Mouse (Mus musculus): ENCODE data around the gene Nr0b2.

Gene Nr0b2

DNA sequence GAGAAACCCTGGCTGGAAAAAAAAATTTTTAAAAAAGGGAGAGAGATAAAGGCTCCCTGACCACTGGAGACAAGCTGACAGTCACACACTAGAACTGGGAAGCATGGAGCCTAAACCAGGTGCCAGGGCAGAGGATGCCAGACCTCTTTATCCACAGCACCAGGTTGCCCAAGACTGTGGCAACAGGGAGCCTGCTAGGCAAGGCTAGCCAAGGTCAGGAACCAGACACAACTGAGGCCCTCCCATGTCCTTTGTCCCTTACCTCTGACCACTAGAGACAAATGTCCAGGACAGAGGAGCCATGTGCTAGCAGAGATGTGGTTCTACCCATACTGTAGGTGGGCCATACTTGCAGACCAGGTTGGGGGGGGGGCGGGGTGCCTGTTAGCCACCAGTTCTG lies 1.1 kb upstream of the Nr0b2 start:
- TF ChIP-seq GATA4 (IDR thresholded peaks at IDR 0.05; ENCODE audit: insufficient replicate concordance, low read length): no peak

DNA sequence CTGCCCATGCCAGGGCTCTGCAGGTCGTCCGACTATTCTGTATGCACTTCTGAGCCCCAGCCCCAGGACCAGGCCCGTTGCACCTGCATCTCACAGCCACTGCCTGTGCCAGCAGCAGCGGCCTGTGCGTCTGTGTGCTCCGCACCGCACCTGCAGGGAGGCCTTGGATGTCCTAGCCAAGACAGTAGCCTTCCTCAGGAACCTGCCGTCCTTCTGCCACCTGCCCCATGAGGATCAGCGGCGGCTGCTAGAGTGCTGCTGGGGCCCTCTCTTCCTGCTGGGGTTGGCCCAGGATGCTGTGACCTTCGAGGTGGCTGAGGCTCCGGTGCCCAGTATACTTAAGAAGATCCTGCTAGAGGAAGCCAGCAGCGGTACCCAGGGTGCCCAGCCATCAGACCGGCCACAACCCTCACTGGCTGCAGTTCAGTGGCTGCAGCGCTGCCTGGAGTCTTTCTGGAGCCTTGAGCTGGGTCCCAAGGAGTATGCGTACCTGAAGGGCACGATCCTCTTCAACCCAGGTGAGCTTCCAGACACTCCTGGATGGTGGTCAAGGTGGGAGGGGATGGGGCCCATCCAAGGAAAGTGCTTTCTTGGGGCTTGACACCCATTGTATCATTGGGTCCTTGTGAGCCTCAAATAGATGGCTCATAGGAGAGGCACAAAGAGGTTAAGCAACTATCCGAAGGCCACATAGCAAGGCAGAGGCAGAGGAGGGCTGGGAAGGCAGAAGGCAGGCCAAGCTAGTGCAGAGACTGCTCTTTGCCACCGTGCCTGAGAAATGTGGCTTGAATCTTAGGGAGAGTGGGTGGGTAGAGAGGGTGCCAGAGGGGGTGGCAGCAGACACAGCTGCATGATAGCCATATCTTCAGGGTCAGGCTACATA lies 513 bp downstream of the Nr0b2 start:
- TF ChIP-seq GATA4 (IDR thresholded peaks at IDR 0.05; ENCODE audit: insufficient replicate concordance, low read length): no peak

DNA sequence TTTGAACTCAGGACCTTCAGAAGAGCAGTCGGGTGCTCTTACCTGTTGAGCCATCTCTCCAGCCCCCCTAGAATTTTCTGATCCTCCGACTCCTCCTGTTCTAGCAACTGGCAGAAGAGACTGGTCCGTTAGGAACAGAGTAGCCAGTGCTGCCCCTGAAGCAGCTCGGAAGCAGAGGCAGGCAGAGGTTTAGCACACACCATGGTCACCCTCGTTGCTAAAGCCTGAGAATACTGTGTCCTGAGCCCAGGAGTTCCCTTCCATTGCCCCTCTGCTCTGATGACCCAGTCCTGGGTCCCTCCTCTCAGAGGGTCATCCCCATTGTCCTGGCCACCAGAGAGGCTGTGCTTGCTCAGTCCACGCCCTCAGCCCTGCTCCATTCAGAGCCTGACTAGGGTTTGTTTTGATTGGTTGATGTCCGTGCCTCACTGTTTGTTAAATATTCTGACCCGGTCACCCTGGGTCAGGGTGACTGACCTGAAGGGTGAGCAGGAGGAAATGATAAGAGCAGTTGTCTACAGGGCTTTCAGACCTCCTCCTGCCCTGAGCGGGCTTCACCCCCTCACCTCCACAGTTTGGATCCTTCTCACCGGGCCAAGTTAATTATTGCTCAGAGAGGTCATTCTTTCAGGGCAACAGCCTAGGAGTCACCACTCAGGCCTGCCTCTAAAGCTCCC lies 4.0 kb downstream of the Nr0b2 start:
- peak; percentile 98 for TF ChIP-seq GATA4 (IDR thresholded peaks at IDR 0.05; ENCODE audit: insufficient replicate concordance, low read length)

DNA sequence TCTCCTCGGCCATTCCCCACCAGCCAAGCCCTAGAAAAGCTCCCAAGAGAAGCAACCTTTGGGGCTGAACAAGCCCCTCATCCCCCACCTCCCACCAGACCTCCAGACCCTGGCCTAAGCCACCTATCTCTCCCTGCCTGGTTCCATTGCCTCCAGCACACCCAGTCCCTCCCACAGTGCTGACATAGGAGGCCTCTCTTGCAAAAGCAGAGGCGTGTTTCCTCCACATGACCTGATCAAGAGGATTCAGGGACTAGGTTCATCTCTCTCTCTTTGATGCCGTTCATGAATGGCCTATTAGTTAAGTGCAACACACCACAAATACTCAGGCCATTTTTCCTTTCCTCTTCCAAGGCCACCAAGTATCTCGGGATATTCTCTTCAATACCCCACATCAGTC lies 6.7 kb downstream of the Nr0b2 start:
- no peak for TF ChIP-seq GATA4 (IDR thresholded peaks at IDR 0.05; ENCODE audit: insufficient replicate concordance, low read length)

DNA sequence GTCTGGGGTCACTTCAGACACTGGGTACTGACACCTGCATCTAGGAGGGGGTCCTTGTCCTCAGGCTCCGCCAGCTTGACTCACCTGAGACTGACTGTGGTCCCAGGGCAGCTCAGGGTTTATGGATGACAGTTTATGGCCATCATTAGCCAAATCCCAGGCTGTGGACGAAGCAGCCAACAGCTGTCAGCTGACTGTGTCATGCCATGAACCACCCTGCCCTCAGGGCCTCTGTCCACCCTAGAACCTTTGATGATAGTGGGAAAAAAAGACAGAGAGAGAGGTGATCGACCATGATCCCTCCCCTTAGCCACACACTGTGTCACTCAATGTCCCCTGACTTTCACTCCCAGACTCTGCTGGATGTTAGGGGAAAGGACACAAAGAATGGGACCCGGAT lies 8.4 kb downstream of the Nr0b2 start:
- TF ChIP-seq GATA4 (IDR thresholded peaks at IDR 0.05; ENCODE audit: insufficient replicate concordance, low read length): peak; percentile 34; the same call in 1 of the 2 replicates

DNA sequence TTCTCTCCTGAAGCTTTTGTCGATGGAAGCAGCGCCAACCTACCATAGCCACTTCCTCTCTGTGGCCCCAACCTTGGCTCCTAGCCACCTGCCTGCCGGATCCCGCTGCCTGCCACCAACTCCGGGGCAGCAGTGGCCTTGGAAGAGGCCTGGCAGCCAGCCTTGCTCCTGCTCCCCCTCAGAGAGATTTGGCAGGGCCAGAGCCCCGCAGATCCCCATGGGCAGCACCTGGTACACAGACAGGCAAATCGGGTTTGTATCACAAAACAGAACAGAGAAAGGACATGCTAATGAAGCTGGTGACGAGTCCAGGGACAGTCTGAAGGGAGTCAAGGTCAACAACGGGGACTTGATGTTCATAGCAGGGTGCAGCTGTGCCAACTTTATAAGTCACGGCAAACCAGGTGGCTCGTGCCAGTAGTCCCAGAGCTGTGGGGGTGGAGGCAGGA lies 10.0 kb downstream of the Nr0b2 start:
- TF ChIP-seq GATA4 (IDR thresholded peaks at IDR 0.05; ENCODE audit: insufficient replicate concordance, low read length): peak; percentile 32; the same call in 1 of the 2 replicates

DNA sequence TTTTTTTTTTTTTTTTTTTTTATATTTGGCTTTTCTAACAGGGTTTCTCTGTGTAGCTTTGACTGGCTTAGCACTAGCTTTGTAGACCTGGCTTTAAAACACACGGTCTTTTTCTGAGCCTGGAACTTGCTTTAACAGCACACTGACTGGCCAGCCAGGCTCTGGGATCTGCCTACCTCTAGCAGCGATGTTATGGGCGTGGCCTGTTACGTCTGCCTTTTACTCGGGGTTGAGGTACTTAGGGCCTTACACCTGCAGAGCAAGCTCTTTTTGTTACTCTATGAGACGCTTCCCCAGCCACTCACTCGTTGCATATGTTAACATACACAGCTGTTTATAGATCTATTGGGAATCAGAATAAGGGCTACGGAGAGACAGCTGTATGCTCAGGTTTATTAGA lies 14.1 kb downstream of the Nr0b2 start:
- TF ChIP-seq GATA4 (IDR thresholded peaks at IDR 0.05; ENCODE audit: insufficient replicate concordance, low read length): no peak

DNA sequence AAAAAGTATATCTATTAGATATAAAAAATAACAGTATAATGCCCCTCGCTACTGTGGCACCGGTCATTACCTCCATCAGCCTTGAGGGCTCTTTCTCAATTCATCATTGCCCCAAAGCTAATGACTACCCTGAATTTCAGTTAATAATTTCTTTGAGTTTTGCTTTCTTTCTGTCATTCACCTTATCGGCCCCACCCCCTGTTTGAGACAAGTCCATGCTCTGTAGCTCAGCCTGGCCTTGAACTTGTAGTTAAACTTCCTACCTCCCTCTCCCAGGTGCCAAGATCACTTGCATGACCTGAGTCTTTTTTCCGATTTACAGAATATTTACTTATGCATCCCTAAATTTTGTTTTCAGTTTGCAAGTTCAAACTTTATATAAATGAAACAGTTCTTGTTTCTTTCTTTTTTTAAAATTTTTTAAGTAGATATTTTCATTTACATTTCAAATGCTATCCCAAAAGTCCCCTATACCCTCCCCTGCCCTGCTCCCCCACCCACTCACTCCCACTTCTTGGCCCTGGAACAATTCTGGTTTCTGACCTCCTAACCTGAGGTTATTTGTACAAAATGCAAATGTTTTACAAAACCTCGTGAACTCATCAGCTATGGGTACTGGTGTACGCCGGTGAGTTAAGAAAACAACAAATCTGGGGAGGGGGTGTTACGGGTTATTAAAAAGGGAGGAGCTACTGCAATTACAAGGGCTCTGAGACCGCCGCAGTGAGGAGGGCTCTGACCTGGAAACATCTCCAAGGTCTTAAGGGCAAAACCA lies 16.3 kb downstream of the Nr0b2 start:
- TF ChIP-seq GATA4 (IDR thresholded peaks at IDR 0.05; ENCODE audit: insufficient replicate concordance, low read length): no peak

DNA sequence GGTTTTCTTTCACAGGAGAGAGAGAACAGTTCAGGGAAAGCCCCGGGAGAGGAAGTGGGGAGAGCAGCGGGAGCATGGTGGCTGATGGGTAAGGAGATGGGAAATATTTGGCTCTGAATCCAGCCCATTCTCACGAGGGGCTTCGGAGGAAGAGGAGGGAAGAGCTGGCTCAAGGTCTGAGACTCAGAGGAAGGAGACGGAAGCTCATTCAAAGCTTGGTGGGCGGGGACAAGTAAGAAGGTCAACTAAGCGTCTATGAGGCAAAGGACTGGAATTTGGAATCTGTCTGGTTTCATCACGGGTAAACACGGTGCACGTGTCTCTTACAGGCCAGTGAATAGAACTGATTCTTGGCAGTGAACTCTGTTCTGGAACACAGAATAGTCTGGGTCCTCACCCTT lies 16.9 kb downstream of the Nr0b2 start:
- TF ChIP-seq GATA4 (IDR thresholded peaks at IDR 0.05; ENCODE audit: insufficient replicate concordance, low read length): no peak

DNA sequence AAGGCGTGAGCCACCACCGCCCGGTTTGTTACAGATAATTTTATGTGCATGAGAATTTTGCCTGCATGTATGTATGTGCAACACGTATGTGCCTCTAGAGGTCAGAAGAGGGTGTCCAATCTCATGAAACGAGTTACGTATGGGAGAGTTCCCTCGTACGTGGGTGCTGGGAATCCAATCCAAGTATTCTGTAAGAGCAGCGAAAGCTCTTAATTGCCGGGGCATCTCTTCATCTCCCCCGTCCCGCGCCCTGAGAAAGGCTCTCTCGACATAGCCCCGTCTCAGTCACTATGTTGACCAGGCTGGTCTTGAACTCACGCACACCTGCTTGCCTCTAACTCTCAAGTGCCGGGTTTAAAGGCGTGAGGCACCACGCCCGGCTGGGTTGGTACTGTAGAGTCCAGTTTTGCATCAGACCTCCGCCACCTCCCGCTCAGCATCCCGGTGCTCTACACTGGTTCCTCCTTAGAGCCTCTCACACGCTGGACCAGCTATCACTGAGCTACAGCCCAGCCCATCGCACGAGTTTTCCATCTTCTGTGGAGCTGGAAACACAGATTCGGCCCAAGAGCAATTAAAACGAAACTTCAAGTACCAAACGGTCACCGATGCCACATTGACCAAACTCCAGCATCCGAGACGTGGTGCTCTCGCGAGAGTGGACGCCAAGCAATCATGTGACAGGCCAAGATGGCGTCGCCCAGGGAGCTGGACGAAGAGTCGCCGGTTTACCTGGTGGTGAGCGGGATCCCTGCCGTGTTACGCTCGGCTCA lies 21.1 kb downstream of the Nr0b2 start, which contains the start of gene Gpatch3:
Gpatch3 (plus strand) TSS at position 676 of the 773 bp plus-strand sequence.
- TF ChIP-seq GATA4 (IDR thresholded peaks at IDR 0.05; ENCODE audit: insufficient replicate concordance, low read length): no peak

DNA sequence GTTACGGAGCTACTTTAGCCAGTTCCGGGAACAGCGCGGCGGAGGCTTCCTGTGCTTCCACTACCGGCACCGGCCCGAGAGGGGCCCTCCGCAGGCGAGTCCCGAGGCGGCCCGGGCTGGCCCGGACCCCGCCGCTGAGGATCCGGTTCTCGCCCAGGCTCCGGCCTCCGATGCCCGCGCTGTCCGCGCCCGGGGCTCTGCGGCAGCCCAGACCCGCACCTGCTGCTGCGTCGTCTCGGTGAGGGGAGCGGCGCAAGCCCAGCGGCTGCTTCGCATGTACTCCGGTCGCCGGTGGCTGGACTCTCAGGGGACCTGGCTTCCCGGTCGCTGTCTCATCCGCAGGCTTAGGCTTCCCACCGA lies 21.6 kb downstream of the Nr0b2 start:
- TF ChIP-seq GATA4 (IDR thresholded peaks at IDR 0.05; ENCODE audit: insufficient replicate concordance, low read length): no peak

DNA sequence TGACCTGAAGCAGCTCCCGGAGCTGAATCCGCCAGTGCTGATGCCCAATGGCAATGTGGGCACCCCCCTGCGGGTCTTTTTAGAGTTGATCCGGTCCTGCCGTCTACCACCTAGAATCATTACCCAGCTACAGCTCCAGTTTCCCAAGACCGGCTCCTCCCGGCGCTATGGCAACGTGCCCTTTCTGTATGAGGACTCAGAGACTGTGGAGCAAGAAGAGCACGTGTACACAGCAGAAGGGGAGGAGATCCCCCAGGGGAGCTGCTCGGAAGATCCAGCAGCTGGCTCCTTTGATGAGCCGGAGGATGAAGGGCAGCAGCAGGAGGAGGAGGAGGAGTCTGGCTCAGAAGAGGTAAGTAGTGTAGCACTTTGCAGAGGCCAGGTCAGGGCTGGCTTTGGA lies 24.8 kb downstream of the Nr0b2 start:
- TF ChIP-seq GATA4 (IDR thresholded peaks at IDR 0.05; ENCODE audit: insufficient replicate concordance, low read length): no peak

DNA sequence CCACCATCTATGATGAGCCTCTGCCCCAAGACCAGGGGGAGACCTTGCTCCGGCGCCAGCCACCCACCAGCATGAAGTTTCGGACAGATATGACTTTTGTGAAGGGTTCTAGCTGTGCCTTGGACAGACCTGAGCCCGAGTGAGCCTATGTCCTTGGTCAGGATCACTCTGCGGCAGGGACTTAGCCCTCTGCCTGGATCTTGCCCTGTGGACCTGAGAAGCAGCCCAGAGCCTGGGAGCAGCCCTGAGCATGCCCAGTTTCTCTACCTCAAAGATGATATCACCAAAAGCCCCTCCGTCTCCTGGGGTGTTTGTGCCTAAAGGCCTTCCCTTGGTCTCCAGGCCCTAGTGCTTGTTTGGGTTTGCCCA lies 30.5 kb downstream of the Nr0b2 start:
- no peak for TF ChIP-seq GATA4 (IDR thresholded peaks at IDR 0.05; ENCODE audit: insufficient replicate concordance, low read length)

DNA sequence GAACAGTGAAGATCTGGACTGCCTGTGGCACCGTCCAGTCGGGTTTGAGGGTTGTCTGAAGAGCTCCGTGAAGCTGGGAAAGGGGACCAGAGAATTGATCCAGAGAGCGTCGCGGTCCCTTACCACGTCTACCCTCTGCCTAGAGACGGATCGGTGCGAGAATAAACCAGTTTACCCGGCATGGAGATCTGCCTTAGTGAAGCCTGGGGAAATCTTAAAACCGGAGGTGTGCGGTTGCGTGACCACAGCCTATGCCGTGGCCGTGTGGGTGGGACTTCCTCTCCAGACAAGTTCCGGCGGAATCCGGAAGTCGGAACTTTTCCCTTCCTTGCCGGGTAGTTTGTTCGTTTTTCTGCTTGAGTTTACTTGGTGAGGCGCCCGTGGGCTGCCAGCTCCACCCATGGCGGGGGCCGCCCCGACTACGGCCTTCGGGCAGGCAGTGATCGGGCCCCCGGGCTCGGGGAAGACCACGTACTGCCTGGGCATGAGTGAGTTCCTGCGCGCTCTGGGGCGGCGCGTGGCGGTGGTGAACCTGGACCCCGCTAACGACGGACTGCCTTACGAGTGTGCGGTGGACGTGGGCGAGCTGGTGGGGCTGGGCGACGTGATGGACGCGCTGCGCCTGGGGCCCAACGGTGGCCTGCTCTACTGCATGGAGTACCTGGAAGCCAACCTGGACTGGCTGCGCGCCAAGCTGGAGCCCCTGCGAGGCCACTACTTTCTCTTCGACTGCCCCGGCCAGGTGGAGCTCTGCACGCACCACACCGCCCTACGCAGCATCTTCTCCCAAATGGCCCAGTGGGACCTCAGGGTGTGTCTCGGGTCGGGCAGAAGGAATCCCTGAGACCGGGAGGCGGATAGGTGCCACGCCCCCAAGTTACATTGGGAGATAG lies 31.1 kb downstream of the Nr0b2 start, which contains the start of gene Gpn2:
Gpn2 (plus strand) TSS at position 304 of the 893 bp plus-strand sequence.
- no peak; the same call in 1 of the 2 replicates for TF ChIP-seq GATA4 (IDR thresholded peaks at IDR 0.05; ENCODE audit: insufficient replicate concordance, low read length)

Measured in liver, adult (tissue).